Mouse (Mus musculus) brain, adult 10 weeks (tissue): ENCODE data around the gene Papola. TPM values are rescaled to one million over a fixed set of nuclear protein-coding genes. Genes with fewer than 3 reads are reported as not detected.

Source experiments
- polyA plus RNA-seq: library from polyadenylated mRNA; stranded (reverse); fragments of 350-450 nt; fragmentation: Illumina TruSeq; extraction: RNeasy Lipid Tissue Mini Kit (QIAGEN cat#74804); gene quantifications from one replicate; pipeline ENCODE4 v1.2.3, GENCODE M21; 2015; ENCODE audit warnings: low read depth, low replicate concordance

Gene Papola
- 101 TPM for polyA plus RNA-seq

GRCm38 (mm10) chr12:105784196-105784999, at the start of gene Papola:
Gene Papola (plus strand): TSS chr12:105784694.

Other genes starting within 250 kb of the Papola start
- 0.48 TPM for gene Bdkrb2, start 221.5 kb upstream of the Papola start, polyA plus RNA-seq
- gene Bdkrb1, start 181.6 kb upstream of the Papola start, polyA plus RNA-seq: not detected
- 41.2 TPM for gene Gskip, start 99.9 kb upstream of the Papola start, polyA plus RNA-seq
- 26.2 TPM for gene Atg2b, start 99.5 kb upstream of the Papola start, polyA plus RNA-seq
- 2.8 TPM for gene Ak7, start 78.7 kb upstream of the Papola start, polyA plus RNA-seq
- gene Vrk1, start 225.5 kb downstream of the Papola start, polyA plus RNA-seq: 17.6 TPM